Mouse (Mus musculus): ENCODE data around the gene Olfr600.
"Not testable (repeated sequence)": the region's sequence is repeated elsewhere in the genome, so short reads cannot be mapped to it uniquely, and the experiment has no call there.

Gene Olfr600

DNA sequence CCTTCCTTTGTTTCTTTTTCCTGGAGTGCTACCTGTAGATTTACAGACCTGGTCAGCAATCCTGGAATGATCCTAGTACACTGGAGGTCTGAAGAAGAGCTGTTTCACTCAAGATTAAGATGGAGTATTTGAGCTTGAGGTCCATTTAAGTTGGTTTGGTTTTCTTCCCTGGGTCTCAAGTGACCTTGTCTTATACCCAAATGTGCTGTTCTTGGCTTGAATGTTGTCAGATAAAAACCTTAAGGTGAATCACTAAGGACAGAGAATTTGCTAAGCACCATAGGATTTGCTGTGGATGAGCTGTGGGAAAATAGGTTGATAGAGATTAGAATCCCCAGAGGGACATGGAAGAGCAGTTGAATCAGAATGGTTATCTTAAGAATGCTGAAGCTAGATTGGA is at the start of gene Olfr600:
TSS of gene Olfr600 (minus strand) at position 101 of the 400 bp plus-strand sequence.
- in situ Hi-C loops (cut with MboI; ENCODE audit: low sequenced_read_pairs): no loop called here

DNA sequence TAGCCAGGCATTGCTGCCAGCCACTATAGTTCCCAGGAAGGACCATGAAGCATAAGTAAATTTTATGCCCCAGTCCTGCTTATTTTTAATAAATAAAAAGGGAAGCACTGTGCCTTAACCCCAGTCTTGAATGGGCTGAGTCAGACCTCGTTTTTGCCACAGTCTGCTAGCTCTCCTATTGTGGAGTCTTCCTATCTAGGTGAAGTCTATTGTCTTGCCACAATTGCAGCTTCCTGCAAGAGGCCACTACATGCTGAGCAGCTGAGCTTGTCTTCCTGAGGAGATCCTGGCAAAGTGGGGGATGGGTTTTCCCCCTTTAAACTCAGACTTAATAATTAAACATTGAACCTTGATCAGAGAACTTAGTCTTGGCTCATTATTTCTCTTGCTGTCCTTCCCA is 49.5 kb upstream of the Olfr600 start:
- in situ Hi-C loops (cut with MboI; ENCODE audit: low sequenced_read_pairs): no loop called here

DNA sequence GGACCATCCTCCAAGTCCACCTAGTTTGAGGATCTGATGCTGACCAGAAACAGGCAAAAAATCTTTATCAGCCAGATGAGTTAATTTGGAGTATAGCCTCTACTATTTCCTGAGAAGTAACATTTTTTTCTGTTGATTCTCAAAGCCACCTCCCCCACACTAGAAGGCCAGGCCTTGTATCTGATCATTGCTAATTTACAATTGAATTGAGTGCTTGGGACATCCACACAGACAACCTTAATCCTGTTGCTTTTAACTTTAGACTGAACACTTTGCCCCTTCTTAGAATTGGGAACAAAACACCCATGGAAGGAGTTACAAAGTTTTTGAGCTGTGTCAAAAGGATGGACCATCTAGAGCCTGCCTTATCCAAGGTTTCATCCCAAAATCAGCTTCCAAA is 48.3 kb upstream of the Olfr600 start:
- in situ Hi-C loops (cut with MboI; ENCODE audit: low sequenced_read_pairs): no loop called here

DNA sequence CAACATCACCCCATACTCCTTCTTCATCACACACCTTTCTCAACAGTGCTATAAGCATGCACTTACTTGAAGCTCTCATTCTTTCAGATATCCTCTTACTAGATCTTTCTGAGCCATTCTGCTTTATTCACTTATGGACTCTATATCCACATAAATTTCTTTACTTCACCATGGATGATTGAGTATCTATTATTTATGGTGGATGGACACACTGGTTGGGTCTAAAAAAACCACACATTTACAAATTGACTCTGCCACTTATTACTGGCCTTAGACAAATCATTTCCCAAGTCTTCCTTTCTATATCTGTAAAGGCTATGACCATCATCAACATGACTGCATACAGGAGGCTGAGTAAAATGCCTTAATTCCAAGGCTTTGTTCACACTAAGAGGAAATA is 36.6 kb upstream of the Olfr600 start, which contains the start of gene Olfr603:
TSS of gene Olfr603 (minus strand) at position 101 of the 400 bp plus-strand sequence.
- in situ Hi-C loops (cut with MboI; ENCODE audit: low sequenced_read_pairs): no loop called here

DNA sequence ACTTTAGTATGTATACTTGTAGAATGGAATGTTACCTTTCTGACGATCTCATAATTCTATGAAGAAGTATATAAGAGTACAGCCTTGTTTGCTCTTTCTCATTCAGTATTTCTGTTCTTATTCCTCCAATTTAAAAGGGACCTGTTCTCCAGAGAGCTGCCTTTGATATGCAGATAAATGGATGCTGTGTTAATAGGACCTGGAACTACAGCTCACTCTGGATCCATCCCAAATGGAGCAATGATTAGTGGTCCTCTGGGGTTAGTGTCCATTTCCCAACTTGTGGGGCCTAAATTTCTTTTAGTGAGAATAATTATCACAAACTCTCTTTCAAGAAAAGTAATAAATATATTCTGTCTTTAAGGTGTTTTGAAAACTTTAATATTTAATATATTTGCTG is 13.1 kb upstream of the Olfr600 start, which contains the start of gene Olfr601:
TSS of gene Olfr601 (minus strand) at position 101 of the 400 bp plus-strand sequence.
- in situ Hi-C loops (cut with MboI; ENCODE audit: low sequenced_read_pairs): no loop called here

DNA sequence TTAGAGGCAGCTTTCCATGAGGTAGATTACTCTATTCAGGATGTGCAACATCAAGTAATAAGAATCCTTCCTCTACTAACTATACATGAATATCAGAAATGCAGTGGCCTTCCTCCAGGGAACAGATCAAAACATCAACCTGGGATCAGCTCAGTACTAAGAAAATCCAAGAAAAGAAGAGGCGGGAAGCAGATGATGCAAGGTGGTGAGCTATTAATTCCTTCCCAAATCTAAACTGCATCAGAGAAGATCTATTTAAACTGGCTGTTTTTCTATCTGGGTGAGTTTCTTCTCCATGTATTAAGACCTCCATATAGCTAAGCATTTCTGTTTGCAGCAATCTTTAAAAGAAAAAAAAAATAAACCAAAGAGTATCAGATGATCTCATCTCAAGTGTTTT is 13.9 kb downstream of the Olfr600 start, which contains the start of gene Olfr599:
TSS of gene Olfr599 (plus strand) at position 301 of the 400 bp plus-strand sequence.
- in situ Hi-C loops (cut with MboI; ENCODE audit: low sequenced_read_pairs): no loop called here

DNA sequence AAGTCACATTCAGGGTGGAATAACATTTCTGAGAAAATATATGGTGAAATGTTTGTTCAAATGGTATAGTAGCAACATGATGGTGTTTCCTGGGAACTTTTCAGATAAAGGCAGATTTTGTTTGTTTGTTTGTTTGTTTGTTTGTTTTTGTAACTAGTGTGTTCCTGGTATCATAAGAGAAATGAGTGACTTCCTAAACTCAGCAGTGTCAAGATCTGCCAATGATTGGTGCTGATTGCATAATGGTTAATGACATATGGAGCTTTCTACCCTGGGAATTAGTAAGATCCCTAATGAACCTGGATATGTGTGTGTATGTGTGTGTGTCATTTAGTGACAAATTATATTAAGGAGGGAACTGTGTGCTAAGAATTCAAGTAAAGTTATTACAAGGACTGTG is 26.2 kb downstream of the Olfr600 start, which contains the start of gene Olfr598:
TSS of gene Olfr598 (plus strand) at position 301 of the 400 bp plus-strand sequence.
- in situ Hi-C loops (cut with MboI; ENCODE audit: low sequenced_read_pairs): no loop called here

DNA sequence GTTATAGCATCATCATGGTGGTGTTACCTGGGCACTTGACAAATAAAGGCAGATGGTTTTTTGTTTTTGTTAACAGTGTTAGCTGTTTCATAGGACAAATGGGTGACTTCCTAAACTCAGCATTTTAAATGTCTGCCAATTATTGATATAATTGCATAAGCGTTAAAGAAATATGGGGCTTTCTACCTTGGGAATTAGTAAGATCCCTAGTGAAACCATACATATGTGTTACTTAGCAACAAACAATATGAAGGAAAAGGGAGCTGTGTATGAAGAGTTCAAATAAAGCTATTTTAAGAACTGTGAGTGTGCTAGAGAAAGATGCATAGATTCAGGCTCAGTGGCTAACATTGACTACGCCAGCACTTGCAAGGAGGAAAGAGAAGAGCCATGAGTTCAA is 33.5 kb downstream of the Olfr600 start, which contains the start of gene Olfr597:
TSS of gene Olfr597 (plus strand) at position 301 of the 400 bp plus-strand sequence.
- in situ Hi-C loops (cut with MboI; ENCODE audit: low sequenced_read_pairs): not testable (repeated sequence)

DNA sequence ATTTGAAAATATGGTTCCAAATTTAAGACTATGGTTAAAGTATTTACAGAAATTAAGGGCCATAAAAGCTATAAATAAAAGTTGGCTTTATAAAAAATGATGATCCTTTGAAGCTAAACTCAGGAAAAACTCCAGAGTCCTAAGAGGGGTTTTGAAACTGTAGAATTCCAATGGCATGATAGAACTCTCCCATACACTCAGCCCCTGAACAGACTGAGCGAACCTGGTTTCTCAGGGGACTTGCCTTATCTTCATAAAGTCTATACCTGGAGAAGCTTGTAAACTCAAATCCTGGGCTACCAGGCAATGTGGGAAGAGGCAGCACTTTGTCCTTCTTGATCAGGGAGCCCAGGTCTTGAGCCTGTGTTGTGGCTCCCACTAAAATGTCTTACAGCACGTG is 44.1 kb downstream of the Olfr600 start, which contains the start of gene Olfr596:
TSS of gene Olfr596 (plus strand) at position 301 of the 400 bp plus-strand sequence.
- in situ Hi-C loops (cut with MboI; ENCODE audit: low sequenced_read_pairs): not testable (repeated sequence)

Data from CH12F3 (cell line).